Mouse (Mus musculus) hematopoietic stem cell, adult 5-6 weeks (primary cell): ENCODE results near the gene Evi5l. TPM values are rescaled to one million over a fixed set of nuclear protein-coding genes. Genes with fewer than 3 reads are reported as not detected.

Experiments
- ATAC-seq, 2 experiments: fragments of 125-278 bp in 1 of 2; replicated peaks in 1 of 2; 2 replicates each; pipeline ENCODE4 v1.8.0; 2016 to 2017; ENCODE audit warnings: inconsistent platforms in 2 of 2, mild to moderate bottlenecking in 2 of 2, moderate number of reproducible peaks in 2 of 2, low read depth in 1 of 2, moderate TSS enrichment in 1 of 2; ENCODE audit not compliant: low FRiP score in 2 of 2, poor library complexity in 2 of 2, severe bottlenecking in 2 of 2, insufficient read depth in 1 of 2, low TSS enrichment in 1 of 2
- total RNA-seq: library from RNA; stranded (forward); fragments of 172-1452, 232-1000 nt; gene quantifications from 2 replicates; pipeline ENCODE4 v1.2.3, GENCODE M21; 2017

Evi5l gene
- total RNA-seq, 1 experiment from 2014 or later, result 9.3 TPM

DNA sequence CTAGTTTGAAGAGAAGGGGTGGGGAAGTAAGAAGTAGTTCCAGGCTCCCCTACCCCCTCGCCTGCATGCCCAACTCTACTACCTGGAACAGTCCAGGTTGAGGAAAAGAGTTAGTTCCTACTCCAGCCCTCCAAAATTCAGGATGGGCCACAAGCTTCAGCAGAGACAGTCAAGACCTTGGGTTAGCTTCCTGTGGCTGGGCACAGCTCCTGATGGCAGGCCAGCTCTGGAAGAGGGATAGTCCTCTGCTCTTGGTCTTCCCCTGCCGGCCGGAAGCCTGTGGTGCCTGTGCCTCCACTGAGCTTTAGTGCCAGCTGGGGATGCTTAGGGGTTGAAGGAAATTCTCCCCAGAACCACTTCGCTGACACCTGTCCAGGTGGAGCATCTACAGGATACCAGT is 60.0 kb downstream of the Evi5l start:
- ATAC-seq, result peak; percentile 27 to 42; a peak in 1 of 4 replicates

- peak; percentile 40 to 59; a peak in 3 of 4 replicates for ATAC-seq
Measured at GRCm38 (mm10) chr8:4226739-4227347, 60.5 kb downstream of the Evi5l start, which contains the start of gene Lrrc8e. Gene Lrrc8e (plus strand): TSS chr8:4226827.

DNA sequence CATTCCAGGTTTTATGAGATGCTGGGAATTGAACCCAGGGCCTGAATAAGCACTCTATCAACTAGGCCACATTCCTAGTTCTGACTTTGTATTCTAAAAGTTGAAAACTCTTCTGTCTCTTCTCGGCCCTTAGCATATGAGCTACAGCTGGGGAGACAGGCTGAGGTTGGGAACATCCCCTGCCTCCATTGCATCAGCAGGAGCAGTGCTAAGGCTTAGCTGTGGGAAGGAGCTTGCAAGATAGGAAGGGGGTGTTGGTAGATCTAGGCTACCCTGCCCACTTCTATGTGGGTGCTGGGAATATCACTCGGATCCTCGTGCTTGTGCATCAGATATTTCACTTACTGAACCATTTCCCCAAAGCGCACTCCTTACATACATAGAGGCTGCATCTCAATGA is 61.6 kb downstream of the Evi5l start:
- ATAC-seq, result no peak

DNA sequence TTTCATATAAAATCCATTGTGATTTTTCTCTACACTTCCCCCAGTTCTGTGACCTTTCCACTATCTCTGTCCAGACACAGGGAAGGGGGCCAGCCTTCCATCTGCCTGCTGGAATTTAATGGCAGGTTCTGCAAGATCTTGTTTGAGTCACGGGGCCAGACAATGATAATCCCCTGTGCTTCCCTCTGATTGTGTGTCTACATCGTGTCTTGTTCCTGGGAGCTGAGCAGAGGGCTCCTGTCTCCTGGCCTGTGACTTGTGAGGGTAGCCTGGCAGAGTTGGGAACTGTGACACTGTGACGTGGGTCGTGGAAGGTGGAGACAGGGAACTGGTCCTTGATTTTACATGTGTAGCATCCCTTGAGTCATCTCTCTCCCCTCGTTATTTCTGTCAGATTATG is 63.4 kb downstream of the Evi5l start:
- ATAC-seq, result no peak

GRCm38 (mm10) chr8:4230612-4231351 is 64.4 kb downstream of the Evi5l start:
- ATAC-seq, result no peak

- peak in 1 of 2 experiments; percentile 0; a peak in 1 of 4 replicates for ATAC-seq
Measured at GRCm38 (mm10) chr8:4237814-4238433, 71.6 kb downstream of the Evi5l start.

DNA sequence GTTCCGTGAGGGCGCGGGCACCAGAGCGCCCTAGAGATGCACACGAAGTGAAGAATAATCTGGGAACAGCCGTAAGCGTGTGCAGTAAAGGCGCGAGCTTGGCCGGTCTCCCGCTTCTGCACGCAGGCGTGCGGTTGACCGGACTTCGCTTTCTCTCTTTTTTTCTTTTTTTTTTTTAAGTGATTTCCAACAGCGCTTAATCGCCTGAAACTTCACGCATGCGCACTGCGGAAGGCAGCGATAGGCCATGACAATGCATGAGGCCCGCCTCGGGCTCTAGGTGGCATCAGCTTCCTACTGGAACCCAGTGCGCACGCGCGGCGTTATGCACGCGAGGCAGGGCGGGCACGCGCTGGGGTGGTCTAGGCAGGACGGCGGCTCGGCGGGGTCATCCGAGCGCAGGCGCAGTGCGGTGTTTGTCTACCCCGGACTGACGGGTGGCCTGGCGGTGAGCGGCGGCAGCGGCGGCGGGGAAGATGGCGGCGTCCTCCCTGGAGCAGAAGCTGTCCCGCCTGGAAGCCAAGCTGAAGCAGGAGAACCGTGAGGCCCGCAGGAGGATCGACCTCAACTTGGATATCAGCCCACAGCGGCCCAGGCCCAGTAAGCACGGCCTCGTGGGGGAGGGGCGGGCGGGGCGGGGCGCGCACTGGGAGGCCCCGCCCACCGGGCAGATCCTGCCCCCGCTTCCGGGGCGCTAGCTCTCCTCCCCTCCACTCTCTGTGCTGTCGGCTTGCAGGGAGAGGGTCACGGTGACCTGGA is 72.2 kb downstream of the Evi5l start, which contains the start of the genes Map2k7 and Gm49320:
TSS of gene Map2k7 (plus strand) at position 307 of the 759 bp plus-strand sequence.
TSS of gene Gm49320 (plus strand) at position 432 of the 759 bp plus-strand sequence.
- ATAC-seq, result peak; percentile 92 to 94

DNA sequence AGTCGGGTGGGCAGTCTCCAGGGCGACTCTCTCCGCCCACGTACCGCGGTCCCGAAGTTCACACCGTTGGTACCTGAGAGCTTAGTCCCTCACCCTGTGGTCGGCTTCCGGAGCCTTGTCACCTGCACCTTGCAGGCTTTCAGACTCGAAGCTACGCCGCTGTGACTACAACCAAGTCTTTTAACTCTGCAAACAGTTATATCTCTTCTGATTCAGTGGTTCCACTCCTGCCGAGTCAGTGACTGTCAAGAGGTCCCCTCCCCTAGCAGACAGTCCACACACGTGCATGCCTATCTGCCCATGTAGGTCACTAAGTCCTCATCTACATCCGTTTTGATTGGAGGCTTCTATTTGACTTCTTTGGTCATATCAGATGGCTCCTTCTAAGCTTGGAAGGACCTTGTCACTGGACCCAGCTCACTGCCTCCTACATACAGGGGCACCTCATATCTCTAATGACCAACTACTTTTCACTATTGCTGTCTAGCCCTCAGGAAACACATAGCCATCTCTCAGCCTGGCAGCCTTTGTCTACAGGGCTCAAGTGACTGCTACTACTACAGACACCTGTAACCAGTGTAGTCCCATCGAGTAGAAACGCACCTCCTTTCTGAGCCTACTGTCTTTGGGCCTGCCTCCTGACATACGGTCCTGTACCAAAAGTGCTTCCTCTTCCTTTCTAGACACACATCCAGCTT is 73.0 kb downstream of the Evi5l start:
- peak in 1 of 2 experiments; percentile 8; a peak in 1 of 4 replicates for ATAC-seq

GRCm38 (mm10) chr8:4245061-4245460 is 78.7 kb downstream of the Evi5l start:
- no peak for ATAC-seq

- ATAC-seq, result no peak
Measured at GRCm38 (mm10) chr8:4245737-4246136, 79.4 kb downstream of the Evi5l start.

GRCm38 (mm10) chr8:4247241-4247640 is 80.9 kb downstream of the Evi5l start:
- no peak for ATAC-seq

DNA sequence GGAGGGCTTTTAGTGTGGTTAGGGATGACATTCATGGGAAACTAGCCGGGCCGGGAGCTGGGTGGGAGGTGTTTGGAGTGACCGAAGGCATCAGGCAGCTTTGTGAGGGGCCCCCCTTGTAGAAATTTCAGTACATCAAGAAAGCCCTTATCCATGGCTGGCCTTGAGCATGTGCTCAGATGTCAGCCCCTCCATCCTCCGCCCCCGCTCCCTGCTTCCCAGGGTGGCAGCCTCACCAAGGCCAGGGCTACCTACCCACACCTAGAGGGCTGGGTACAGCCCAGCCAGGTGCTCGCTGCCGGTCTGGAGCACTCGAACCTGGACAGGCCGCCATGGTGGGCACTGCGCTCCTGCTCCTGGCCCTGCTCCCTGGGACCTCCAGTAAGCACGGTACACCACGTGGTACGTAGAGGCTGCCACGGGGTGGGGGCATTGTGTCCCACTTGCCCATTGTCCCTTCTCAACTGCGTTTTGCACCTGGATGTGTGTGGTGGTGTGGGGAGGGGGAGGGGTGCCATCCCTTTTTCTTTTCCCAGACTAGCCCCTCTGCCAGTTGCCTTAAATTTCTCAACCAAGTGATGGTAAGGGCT is 81.7 kb downstream of the Evi5l start, which contains the start of gene Tgfbr3l:
TSS of gene Tgfbr3l (plus strand) at position 264 of the 590 bp plus-strand sequence.
- no peak for ATAC-seq

GRCm38 (mm10) chr8:4249213-4249612 is 82.8 kb downstream of the Evi5l start:
- no peak for ATAC-seq

DNA sequence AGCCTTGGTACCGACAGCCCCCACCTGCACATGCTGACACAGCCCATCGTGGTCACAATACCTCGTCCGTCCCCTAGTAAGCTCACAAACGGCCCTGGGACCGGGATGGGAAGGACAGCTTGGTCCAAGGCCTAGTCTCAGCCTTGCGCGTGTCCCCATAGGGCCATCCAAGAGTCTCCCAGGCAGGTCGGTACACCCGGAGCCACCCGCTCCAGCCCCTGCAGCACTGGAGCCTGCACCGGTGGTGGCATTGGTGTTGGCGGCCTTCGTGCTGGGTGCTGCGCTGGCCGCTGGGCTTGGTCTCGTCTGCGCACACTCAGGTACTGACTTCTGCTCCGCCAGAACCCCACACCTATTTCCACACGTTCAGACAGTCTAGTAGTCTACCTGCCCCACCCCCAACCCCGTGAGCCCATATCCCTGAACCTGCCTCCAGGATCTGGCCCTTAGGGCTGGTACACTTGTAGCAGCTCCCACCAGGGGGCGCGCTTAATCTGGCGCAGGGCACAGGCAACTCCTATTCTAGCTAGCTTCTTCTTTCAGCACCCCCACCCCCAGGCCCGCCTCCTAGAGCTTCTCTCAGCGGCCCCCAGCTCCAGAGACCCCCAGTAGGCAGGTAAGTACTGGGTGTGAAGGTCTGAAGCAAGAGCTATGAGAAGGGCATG is 84.1 kb downstream of the Evi5l start:
- peak; percentile 68 to 80 for ATAC-seq

DNA sequence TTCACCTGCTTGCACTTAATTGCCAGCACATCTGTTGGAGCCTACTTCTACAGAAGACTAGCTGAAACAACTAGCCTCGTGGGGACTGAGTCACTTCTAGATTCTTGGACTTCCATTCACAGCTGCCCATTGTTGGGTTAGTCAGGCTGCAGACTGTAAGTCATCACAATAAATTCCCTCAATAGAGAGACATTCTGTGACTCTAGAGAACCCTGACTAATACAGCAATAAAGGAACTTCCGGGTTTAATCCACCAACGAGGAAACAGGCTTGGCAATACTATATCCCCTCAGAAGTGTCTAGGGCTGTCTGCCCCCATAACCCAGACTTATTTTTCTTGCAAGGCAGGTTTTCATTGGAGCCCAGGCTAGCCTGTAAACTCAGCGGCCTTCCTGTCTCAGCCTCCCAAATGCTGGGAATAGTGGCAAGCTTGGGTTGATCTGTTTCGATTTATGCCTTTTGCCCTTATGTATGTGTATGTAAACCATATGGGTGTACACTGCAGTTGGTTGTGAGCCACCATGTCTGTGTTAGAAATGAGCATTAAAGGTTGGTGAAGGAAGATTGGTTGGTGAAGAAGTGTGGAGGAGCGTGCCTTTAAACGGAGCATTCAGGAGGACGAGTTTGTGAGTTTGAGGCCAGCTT is 85.9 kb downstream of the Evi5l start:
- no peak for ATAC-seq
